Mouse (Mus musculus) forelimb bud, embryonic 11.5 days (tissue): ENCODE measurements around the gene Iqcg.
"Not testable (repeated sequence)": the region's sequence is repeated elsewhere in the genome, so short reads cannot be mapped to it uniquely, and the experiment has no call there.

Source experiments
- DNase-seq: peaks from one replicate; pipeline ENCODE4 v3.0.0-alpha.2; 2012; ENCODE audit warnings: low read depth, low spot score

Iqcg gene

DNA sequence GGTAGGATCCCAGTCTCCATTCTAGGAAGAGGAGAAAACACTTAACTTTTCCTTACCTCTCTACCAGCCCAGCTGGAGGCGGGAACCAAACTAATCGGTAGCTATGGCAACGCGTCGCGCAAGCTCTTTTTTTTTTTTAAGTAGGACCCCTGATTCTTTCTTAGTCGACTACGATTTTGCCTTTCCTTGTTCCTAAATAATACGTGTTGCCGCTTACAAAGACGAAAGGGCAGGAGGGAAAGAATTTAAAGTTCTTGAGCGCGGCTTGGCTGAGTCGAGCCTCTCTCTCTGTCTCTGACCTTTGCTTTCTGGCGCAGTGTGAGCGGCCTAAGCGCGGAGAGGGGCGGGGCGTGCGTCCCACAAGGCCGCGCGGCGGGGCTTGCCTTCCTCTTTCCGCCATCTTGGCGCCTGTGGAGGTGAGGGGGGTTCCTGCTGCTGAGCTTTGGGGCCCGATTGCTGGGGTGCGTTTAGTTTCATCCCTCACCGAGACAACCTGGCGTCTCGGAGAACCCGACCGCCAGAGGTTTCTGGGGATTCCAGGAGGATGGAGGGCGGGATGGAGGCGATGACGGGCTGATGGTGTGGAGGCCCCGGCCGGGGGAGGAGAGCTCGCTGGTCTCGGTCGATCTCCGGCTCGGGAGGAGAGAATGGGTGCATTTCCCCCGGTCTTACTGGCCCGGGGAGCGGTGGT, at the start of gene Iqcg, which contains the start of gene Rpl35a:
TSS of gene Iqcg (minus strand) at position 124 of the 691 bp plus-strand sequence.
TSS of gene Rpl35a (plus strand) at position 359 of the 691 bp plus-strand sequence.
- peak; percentile 92 for DNase-seq

DNA sequence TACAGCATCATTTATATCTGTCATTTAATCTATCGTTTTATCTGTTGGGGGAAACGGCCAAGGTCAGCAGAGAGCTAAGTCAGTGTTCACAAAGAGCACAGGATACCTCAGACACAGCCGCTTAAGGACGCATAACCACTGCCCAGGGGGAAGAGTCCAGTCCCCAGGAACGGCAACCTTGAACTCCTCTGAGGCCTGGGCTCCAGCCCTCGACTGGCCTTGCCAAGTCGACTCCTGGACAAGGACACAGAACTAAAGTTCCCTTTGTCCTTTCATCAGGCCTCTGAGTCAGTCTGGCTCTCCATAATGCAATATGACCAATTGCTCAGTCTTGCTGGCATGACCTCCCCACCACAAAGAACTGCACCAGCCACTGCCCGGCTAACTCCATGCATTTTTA, 29.6 kb upstream of the Iqcg start:
- DNase-seq: no peak

DNA sequence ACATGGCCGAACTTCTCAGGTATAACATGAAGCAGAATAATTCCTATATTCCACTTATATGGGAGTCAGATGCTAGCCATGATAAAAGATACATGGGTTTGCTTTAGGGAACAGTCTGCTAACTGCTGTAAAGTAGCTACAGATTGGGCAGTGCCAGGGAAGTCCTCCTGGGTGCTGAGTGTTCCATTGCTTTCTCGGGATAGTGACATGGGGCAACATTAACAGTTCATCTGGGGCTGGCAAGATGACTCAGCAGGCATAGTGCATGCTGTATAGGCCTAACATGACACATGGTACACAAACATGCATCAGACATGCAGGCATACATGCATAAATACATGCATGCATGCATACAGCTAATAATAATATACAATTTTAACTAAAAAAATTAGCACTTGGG, 28.0 kb upstream of the Iqcg start:
- DNase-seq: no peak

DNA sequence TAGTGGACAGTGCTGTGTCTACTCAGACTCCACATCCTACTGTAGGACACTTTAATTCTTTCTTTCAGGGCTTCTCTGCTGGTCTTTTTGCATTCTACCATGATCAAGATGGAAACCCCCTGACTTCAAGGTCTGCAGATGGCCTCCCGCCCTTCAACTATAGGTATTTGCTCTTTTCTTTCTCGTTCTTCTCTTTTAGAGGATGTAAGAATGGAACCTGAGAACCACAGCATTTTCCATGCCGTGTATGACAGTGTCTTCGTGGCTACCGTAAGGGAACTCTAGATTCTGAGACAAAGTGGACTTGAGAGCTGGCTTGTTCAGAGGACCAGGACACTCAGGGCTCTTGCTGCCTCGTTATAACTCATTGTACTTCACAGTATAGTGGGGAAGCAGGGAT, 26.9 kb upstream of the Iqcg start:
- DNase-seq: no peak

DNA sequence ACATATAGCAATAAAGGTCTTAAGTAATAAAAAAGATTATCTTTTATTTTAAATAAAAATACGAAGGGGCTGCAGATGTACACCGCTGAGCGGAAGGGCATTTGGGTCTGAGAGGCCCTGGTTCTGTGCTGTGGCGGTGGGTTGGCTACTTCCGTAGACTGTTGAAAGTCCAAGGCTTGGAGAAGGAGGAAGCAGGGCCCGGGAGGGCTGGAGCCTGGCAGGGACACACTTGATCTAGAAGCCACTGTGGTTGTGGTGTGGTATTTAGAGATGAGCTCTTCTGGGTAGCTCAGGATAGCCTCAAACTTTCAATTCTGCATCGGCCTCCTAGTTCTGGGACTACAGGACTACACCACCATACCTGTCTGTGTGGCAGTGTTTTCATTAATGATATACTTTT, 24.0 kb upstream of the Iqcg start:
- DNase-seq: no peak

DNA sequence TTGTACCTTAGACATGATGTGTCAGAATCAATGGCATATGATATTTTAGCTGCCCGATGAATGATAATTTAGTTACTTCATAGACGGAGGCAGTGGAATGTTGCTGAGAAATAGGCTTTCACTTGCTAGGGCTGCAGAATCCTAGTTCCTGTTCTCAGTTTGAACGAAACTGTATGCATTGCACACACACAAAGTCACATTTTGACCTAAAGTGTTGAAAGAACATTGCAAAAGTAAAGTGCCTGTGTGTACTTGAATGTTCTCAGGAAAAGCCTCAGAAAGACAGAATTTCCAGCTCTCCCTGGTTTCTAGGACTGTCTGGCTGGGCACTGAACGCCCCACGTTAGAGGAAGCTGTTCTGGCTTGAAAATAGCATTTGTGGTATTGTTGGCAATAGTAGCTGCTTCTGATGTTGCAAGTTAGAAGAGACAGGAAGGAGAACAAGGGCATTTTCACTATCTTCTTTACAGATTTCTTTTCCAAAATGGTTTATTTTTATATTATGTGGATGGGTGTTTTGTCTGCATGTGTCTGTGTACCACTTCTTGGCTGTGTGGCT, 21.1 kb upstream of the Iqcg start:
- no peak for DNase-seq

DNA sequence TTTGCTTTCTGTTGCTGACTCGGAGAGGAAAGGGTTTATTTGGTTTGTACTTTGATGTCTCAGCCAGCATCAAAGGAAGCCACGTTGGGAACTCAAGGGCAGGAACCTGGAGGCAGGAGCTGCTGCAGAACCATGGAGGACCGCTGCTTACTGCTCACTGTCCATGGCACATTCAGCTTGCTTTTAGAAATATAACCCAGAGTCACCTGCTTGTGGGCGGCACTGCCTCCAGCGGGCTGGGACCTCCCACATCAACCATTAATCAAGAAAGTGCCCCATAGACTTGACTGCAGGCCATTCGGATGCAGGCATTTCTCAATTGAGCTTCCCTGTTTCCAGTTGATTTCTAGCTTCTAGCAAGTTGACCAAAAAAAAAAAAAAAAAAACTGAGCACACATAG, 20.1 kb upstream of the Iqcg start:
- no peak for DNase-seq

DNA sequence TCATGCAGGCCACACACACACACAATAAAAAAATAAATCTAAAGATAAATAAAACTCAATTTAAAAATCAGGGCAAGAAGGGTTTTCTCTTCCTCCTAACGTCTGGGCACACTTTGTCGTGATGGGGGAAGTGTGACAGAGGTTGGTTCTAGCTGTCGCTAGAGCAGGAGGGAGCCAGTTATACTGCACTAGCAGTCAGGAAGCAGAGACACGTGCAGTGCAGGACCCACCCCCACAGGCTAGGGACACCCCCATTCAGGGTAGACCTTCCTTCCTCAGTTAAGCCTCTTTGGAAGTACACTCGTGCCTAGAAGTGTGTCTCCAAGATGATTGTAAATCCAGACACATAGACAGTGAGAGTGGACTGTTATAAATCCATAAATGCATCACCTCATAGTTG, 18.9 kb upstream of the Iqcg start:
- DNase-seq: no peak

DNA sequence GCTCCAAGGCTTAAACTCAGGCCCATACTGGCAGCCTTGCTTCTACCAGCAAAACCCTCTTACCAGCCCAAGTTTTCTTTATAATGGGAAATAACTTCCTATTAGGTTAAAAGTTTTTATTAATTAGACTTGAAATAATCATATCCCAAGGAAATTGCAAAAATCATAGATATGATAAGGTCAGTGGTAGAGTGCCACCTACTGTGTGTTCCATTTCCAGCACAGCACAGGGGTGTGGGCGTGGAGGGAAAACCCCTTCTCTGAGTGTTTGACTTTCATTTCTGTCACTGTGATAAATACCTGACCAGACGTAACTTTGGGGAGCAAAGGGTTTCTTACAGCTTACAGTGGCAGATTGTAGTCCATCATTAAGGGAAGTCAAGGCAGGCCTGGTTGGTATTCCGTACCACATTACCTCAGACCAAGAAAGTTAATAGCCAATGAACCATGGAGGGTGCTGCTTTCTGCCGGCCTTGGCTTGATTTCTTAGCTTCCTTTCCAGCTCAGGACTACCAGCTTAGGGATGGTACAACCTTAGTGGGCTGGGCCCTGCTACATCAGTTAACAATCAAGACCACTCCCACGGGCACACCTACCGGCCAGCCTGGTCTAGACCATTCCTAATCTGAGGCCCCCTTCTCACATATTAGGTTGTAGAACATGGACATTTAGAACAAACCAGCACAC, 17.0 kb upstream of the Iqcg start:
- DNase-seq: no peak

DNA sequence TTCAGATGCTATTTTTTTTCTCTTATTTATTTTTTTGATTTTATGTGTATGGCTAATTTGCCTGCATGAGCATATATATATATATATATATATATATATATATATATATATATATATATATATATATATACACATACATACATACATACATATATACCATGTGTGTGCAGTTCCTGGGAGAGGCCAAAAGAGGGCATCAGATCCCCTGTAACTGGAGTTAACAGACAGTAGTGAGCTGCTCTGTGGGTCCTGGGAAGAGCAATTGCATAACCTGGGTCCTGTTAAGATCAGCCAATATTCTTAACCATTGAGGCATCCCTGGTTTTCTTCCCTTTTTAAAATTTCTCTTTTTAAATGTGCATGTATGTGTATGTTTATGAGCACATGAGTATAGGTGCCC, 14.9 kb upstream of the Iqcg start:
- DNase-seq: no peak

DNA sequence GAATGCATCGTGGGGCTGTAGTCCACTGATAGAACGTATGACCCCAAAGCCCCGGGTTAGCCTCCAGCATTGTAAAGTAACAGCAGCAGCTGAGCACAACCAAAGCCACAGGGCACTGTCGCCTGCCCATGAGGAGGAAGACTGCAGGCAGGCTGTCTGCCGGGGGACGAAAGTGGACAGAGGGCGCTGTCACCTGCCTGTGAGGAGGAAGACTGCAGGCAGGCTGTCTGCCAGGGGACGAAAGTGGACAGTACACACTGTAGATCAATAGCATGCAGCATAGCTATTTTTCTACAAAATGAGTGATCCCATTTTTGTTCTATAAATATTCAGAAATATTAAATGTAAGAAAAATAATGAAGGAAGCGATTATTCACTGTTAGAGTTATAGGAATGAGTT, 8.6 kb upstream of the Iqcg start:
- DNase-seq: no peak

DNA sequence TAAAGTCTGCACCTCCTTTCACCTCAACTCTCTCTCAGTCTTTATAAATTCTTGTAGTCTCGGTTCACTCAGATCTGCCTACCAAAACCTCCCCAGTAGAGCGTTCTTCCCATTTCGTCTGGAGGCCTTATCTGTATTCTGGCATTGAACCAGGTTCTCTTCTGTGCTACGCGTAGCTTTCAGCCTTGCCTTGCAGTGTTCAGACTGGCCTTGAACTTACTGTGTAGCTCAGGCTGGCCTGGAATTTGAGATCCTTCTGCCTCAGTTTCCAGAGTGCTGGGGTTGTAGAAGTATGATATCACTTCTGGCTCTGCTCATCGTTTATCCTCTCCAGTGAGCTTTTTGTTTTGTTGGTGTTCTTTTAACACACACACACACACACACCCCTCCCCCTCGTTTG, 7.2 kb upstream of the Iqcg start:
- DNase-seq: no peak

DNA sequence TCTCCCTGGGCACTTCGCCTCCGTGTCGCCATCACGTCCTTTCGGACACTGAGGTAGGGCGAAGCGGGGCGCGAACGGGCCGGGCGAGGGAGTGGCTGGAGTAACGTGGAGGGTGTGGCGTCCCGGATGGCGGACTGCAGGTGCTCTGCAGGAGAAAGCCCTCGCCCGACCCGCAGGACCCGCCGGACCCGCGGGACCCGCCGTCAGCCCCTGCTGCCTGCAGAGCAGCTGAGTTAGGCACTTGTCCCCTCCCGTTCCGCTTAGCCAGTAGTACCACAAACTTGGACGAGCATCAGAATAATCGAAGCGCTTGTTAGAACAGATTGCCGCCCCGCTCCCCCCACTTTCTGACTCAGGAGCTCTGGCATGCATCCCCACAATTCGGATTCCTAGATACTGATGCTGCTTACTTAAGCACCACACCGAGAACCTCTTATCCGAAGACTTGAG, 6.7 kb upstream of the Iqcg start:
- no peak for DNase-seq

DNA sequence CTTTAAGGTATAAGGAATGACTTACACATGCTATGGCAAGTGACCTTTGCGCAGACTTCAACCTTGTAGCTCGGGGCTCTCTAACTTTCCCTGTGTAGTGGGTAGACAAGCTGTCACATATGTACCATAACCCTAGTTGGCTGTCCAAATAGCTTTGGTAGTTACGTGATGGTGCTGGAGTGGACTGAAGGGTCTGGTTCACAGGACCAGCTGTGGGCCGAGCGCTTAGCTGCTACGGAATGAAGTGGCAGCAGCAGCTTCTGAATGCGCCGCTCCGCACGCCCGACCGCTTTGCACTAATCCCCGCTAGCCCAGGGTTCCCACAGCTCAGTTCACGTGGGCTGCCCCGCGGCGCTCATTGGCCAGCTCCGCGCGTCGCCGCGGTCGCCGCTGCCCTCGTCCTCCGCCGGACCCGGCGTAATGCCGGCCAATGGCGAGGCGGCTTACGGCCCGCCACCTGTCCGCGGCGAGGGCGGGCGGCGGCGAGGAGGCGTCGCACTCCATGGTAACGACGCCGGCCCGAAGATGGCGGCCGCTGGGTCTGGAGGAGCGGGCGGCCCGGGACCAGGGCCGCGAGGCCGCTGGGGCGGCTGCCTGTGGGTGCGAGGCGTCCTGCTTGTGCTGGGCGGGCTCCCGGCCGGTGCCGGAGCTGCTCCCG, 6.1 kb upstream of the Iqcg start, which contains the start of gene Lmln:
TSS of gene Lmln (plus strand) at position 498 of the 658 bp plus-strand sequence.
- peak; percentile 93 for DNase-seq

DNA sequence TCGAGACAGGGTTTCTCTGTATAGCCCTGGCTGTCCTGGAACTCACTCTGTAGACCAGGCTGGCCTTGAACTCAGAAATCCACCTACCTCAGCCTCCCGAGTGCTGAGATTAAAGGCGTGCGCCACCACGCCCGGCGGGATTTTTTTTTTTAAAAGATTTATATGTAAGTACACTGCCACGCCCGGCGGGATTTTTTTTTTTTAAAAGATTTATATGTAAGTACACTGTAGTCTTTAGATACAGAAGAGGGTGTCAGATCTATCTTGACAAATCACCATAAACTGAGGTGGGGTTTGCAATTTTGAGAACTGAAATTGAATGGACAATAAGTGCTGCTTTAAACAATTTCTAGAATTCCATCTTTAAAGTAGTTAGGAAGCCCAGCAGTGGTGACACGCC, 5.4 kb upstream of the Iqcg start:
- DNase-seq: no peak

DNA sequence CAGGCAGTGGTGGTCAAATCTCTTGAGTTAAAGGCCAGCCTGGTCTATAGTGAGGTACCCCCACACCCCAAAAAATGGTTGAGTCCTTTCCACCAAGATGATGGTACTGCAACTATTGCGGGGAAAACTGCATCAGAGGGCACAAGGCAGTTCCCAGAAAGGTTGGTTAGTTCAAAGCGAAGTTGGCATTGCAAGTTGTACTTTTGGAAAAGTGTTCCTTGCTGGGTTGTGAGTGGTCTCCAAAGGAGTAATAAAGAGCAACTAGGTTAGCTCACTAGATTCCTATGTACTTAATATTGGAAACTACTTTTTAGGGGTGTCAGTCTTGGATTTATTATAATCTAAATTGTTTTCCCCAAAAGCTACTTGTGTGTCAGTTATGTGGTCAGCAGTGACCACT, 4.9 kb upstream of the Iqcg start:
- no peak for DNase-seq

DNA sequence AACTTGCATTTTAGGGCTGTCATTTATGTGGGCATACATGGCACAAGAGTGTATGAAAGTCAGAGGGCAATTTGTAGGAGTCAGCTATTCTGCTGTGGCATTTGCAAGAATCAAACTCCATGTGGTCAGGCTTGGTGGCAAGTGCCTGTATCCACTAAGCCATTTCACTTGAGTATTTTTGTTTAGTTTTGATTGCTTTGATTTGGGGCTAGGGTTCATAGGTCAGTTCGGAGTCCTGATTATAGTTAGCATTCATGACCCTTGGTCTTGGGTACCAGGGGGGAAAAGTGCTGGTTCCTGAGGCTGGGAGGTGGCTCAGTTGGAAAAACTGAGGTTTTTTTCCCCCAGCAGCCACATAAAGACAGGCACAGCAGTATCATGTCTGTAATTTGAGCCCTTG, 3.5 kb upstream of the Iqcg start:
- no peak for DNase-seq

DNA sequence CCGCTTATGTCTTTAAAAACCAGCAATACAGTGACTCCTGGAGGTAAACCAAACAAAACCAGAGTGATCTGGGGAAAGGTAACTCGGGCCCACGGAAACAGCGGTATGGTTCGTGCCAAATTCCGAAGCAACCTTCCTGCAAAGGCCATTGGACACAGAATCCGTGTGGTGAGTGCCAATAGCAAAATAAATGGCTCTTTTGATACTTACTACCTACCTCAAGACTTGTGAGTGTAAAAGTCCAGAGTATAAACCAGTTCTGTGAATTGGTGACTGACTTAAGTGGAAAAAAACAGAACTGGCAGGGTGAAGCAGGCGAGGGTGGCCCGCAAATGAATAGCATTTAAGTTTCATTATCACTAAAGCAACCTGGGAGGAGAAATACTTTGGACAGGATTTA, 2.6 kb upstream of the Iqcg start:
- DNase-seq: not testable (repeated sequence)

DNA sequence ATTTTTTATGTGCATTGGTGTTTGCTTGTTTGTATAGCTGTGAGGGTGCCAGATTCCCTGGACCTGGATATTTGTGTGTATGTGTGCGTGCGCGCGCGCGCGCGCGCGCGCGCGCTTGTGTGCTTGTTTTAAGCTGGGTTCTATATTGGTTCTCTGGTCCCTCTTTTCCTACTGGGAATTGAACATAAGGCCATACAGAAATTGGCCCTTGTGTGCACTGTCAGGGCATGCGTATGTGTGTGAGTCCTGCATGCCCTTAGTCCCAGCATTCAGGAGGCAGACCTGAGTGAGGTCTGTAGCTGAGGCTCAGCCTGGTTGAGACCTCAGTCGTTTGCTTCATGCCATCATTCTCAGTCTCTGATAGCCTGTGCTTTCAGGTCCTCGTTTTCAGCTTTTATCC, 2.0 kb upstream of the Iqcg start:
- DNase-seq: no peak

DNA sequence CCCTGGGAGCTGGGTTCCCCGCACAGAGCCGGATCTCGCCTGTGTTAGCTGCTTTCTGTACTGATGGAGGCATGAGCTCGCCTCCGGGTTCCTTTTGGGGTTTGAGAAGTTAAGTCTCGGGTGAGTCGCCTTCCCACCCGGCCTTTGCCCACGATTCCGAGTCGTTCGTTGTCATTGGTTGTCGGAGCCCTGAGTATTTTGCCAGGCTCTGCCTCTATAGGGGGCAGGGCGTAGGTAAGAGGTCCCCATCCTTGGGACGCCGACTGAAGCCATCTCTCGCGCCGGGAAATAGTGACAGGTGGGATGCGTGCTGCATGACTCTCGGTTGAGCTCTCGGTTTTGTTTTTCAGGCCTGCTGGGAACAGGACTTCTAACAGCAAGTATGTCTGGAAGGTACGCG, 768 bp upstream of the Iqcg start:
- DNase-seq: no peak

DNA sequence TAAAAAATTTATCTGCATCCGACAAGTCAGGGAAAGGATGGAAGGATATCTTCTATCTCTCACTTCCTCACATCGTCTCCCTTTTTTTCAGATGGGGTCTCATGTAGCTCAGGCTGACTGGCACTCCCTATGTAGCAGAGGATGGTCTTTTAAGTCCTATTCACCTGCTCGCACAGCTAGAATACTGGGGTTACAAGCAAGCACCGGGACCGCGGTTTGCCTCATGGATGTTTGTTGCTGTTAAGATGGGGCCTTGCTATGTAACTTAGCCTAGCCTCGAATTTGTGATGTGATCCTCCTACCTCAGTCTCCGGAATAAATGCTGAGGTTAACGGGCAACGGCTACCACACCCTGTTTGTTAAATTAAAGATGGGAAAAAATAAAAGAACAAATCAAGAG, 363 bp downstream of the Iqcg start:
- no peak for DNase-seq

DNA sequence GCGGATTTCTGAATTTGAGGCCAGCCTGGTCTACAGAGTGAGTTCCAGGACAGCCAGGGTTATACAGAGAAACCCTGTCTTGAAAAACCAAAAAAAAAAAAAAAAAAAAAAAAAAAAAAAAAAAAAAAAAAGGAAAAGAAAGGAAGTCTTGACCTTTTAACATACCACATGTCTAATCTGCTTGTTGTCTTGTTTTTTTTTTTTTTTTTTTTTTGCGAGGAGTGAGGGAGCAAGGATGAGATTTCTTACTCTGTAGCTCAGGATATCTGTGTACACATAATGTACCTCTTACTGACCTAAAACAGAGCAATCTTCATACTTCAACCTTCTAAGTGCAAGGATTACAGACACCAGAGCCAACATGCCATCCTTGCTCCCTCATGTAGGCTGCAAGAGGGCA, 1.1 kb downstream of the Iqcg start:
- not testable (repeated sequence) for DNase-seq

DNA sequence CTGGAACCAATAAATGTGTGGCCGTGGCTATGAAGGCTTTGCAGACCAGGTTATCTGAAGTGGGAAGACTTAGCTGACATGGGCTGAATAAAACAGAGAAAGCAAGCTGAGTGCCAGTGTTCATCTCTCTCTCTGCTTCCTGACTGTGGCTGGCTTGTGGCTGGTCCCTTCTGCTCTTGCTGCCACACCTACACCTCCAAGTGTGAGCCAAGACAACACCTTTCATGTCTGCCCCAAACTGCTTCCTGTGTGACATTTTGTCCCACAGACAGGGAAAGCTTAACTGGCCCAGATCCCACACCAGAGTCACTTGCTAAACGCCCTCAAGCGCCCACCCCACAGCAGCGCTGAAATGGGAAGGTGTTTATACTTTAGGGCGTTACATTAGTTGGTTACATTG, 2.9 kb downstream of the Iqcg start:
- no peak for DNase-seq
